Mouse (Mus musculus): ENCODE data around the gene Pgap1. TPM values are rescaled to one million over a fixed set of nuclear protein-coding genes. Genes with fewer than 3 reads are reported as not detected.

Pgap1 gene
- total and polyA plus RNA-seq, 2 experiments from 2014 or later = 26.1 to 91.4 TPM

- 86% methylated on average over 1 of the region's 1 CpGs for WGBS
- peaks cover 38% of the 10 kb centered on the region for H3K36me3 ChIP-seq (ENCODE audit: insufficient read depth, low read length)
- no peaks in the 10 kb centered on the region for H3K27me3 ChIP-seq (ENCODE audit: insufficient read depth, low read length)
- ATAC-seq (ENCODE audit: low FRiP score) (no peak), DNase-seq (ENCODE audit: low spot score) (no peak)
- H3K9ac ChIP-seq (replicated peaks; ENCODE audit: low read length, poor library complexity, severe bottlenecking) = no peak overlapping the region
- H3K9me3 ChIP-seq (ENCODE audit: low read length) = no peaks in the 10 kb centered on the region
- no peak overlapping the region for H3K27ac ChIP-seq (ENCODE audit: low read depth, low read length)
- H3K4me1 ChIP-seq (ENCODE audit: insufficient read depth, low read length) = no peaks in the 10 kb centered on the region
- H3K4me3 ChIP-seq (ENCODE audit: low read depth, low read length) = no peak overlapping the region
- H3K4me2 ChIP-seq (ENCODE audit: low read depth, low read length, poor library complexity, severe bottlenecking) = no peak overlapping the region
- TF ChIP-seq CTCF (IDR thresholded peaks at IDR 0.05) = no peak
These were observed 61.2 kb downstream of the Pgap1 start for GRCm38 (mm10) chr1:54496254-54496653.

- Histone ChIP-seq H3K36me3 (ENCODE audit: insufficient read depth, low read length) (peaks cover 30% of the 10 kb centered on the region), H3K27ac (ENCODE audit: low read depth, low read length) (no peak overlapping the region), H3K9me3 (ENCODE audit: low read length) (no peaks in the 10 kb centered on the region), H3K4me2 (ENCODE audit: low read depth, low read length, poor library complexity, severe bottlenecking) (no peak overlapping the region), H3K9ac (replicated peaks; ENCODE audit: low read length, poor library complexity, severe bottlenecking) (no peak overlapping the region), H3K4me3 (ENCODE audit: low read depth, low read length) (no peak overlapping the region), H3K27me3 (ENCODE audit: insufficient read depth, low read length) (no peaks in the 10 kb centered on the region), H3K4me1 (ENCODE audit: insufficient read depth, low read length) (no peaks in the 10 kb centered on the region)
- DNase-seq (ENCODE audit: low spot score) = no peak
- 91% methylated on average over 3 of the region's 3 CpGs for WGBS
- no peak for TF ChIP-seq CTCF (IDR thresholded peaks at IDR 0.05)
- no peak for ATAC-seq (ENCODE audit: low FRiP score)
These were observed 64.0 kb downstream of the Pgap1 start for GRCm38 (mm10) chr1:54493496-54493895.

- peaks cover 28% of the 10 kb centered on the region for H3K36me3 ChIP-seq (ENCODE audit: insufficient read depth, low read length)
- TF ChIP-seq CTCF (IDR thresholded peaks at IDR 0.05) = peak; percentile 66
- ATAC-seq (ENCODE audit: low FRiP score) (peak; percentile 49; the same call in 1 of the 2 replicates), DNase-seq (ENCODE audit: low spot score) (peak; percentile 45)
- no peak overlapping the region for H3K4me2 ChIP-seq (ENCODE audit: low read depth, low read length, poor library complexity, severe bottlenecking)
- H3K9ac ChIP-seq (replicated peaks; ENCODE audit: low read length, poor library complexity, severe bottlenecking) = no peak overlapping the region
- no peak overlapping the region for H3K27ac ChIP-seq (ENCODE audit: low read depth, low read length)
- no peaks in the 10 kb centered on the region for H3K4me1 ChIP-seq (ENCODE audit: insufficient read depth, low read length)
- H3K27me3 ChIP-seq (ENCODE audit: insufficient read depth, low read length) = no peaks in the 10 kb centered on the region
- H3K4me3 ChIP-seq (ENCODE audit: low read depth, low read length) = no peak overlapping the region
- no peaks in the 10 kb centered on the region for H3K9me3 ChIP-seq (ENCODE audit: low read length)
- 74% methylated on average over 2 of the region's 2 CpGs for WGBS
These were observed 65.0 kb downstream of the Pgap1 start for GRCm38 (mm10) chr1:54492435-54492841.

GRCm38 (mm10) chr1:54484744-54485420 is 72.6 kb downstream of the Pgap1 start:
- no peak for ATAC-seq (ENCODE audit: low FRiP score)
- Histone ChIP-seq H3K36me3 (ENCODE audit: insufficient read depth, low read length) (peaks cover 9% of the 10 kb centered on the region), H3K27me3 (ENCODE audit: insufficient read depth, low read length) (no peaks in the 10 kb centered on the region), H3K4me2 (ENCODE audit: low read depth, low read length, poor library complexity, severe bottlenecking) (no peak overlapping the region), H3K4me3 (ENCODE audit: low read depth, low read length) (no peak overlapping the region), H3K27ac (ENCODE audit: low read depth, low read length) (no peak overlapping the region), H3K4me1 (ENCODE audit: insufficient read depth, low read length) (no peaks in the 10 kb centered on the region), H3K9me3 (ENCODE audit: low read length) (no peaks in the 10 kb centered on the region), H3K9ac (replicated peaks; ENCODE audit: low read length, poor library complexity, severe bottlenecking) (no peak overlapping the region)
- no peak for TF ChIP-seq CTCF (IDR thresholded peaks at IDR 0.05)
- 70% methylated on average over 3 of the region's 3 CpGs for WGBS
- DNase-seq (ENCODE audit: low spot score) = no peak

DNA sequence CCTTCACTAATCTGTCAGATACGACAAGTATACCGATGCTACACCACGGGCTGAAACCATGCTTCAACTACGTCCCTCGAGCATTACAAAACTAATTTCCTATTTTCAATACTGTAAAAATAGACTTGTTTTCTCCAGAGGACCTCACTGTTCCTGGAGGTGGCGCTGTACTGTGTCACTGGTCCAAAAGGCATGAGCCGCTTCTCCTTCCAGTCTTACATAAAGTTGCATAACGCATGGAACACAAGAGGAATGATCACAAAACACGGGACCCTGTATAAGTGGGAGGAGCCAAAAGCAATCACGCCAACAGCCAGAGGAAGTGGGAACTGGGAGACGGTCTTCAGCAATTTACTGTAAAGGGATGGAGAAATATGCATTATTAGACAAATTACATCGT is 77.0 kb downstream of the Pgap1 start:
- no peaks in the 10 kb centered on the region for H3K4me1 ChIP-seq (ENCODE audit: insufficient read depth, low read length)
- no peaks in the 10 kb centered on the region for H3K27me3 ChIP-seq (ENCODE audit: insufficient read depth, low read length)
- H3K4me2 ChIP-seq (ENCODE audit: low read depth, low read length, poor library complexity, severe bottlenecking) = no peak overlapping the region
- H3K36me3 ChIP-seq (ENCODE audit: insufficient read depth, low read length) = peaks cover 10% of the 10 kb centered on the region
- 97% methylated on average over 12 of the region's 12 CpGs for WGBS
- no peak overlapping the region for H3K9ac ChIP-seq (replicated peaks; ENCODE audit: low read length, poor library complexity, severe bottlenecking)
- no peak overlapping the region for H3K4me3 ChIP-seq (ENCODE audit: low read depth, low read length)
- TF ChIP-seq CTCF (IDR thresholded peaks at IDR 0.05) = no peak
- no peaks in the 10 kb centered on the region for H3K9me3 ChIP-seq (ENCODE audit: low read length)
- ATAC-seq (ENCODE audit: low FRiP score) (no peak), DNase-seq (ENCODE audit: low spot score) (no peak)
- no peak overlapping the region for H3K27ac ChIP-seq (ENCODE audit: low read depth, low read length)

DNA sequence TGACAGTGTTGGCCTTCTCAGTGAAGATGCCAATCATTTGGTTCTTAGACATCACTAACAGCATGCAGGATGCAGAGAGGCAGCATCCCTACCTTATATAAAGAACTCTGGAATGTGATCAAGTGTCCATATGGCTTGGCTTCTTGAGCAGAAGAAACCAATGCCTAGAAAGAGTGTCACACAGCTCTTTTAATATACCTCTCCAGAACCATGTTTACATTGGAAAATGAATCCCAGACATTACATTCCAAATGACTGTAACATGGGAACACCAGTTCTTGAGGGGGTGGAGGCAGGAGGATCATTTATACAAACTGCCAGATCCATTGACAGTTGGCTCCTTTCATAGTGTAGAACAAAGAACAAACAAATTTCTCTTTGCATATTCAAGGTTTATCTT is 88.8 kb downstream of the Pgap1 start:
- no peaks in the 10 kb centered on the region for H3K36me3 ChIP-seq (ENCODE audit: insufficient read depth, low read length)
- H3K4me2 ChIP-seq (ENCODE audit: low read depth, low read length, poor library complexity, severe bottlenecking) = no peak overlapping the region
- no peak overlapping the region for H3K27ac ChIP-seq (ENCODE audit: low read depth, low read length)
- H3K9ac ChIP-seq (replicated peaks; ENCODE audit: low read length, poor library complexity, severe bottlenecking) = no peak overlapping the region
- no peaks in the 10 kb centered on the region for H3K9me3 ChIP-seq (ENCODE audit: low read length)
- ATAC-seq (ENCODE audit: low FRiP score) (no peak), DNase-seq (ENCODE audit: low spot score) (no peak)
- no peak for TF ChIP-seq CTCF (IDR thresholded peaks at IDR 0.05)
- no peaks in the 10 kb centered on the region for H3K27me3 ChIP-seq (ENCODE audit: insufficient read depth, low read length)
- no peak overlapping the region for H3K4me3 ChIP-seq (ENCODE audit: low read depth, low read length)
- H3K4me1 ChIP-seq (ENCODE audit: insufficient read depth, low read length) = no peaks in the 10 kb centered on the region

Measured in midbrain, postnatal 0 days (tissue).